Mouse (Mus musculus) subcutaneous adipose tissue, adult 2 months (tissue): ENCODE results near the gene Nradd. TPM values are rescaled to one million over a fixed set of nuclear protein-coding genes. Genes with fewer than 3 reads are reported as not detected.

ENCODE experiments used
- polyA plus RNA-seq: library from polyadenylated mRNA; depleted of rRNA; stranded (reverse); fragments of >200 nt; gene quantifications from 2 replicates; pipeline ENCODE4 v1.2.3, GENCODE M21; 2012; ENCODE audit warnings: low replicate concordance; rRNA removed

The Nradd gene
- 12.8 and 38.1 TPM in 2 replicates for polyA plus RNA-seq

GRCm38 (mm10) chr9:110624361-110625166, at the start of gene Nradd:
TSS of gene Nradd (minus strand) at chr9:110624452.

DNA sequence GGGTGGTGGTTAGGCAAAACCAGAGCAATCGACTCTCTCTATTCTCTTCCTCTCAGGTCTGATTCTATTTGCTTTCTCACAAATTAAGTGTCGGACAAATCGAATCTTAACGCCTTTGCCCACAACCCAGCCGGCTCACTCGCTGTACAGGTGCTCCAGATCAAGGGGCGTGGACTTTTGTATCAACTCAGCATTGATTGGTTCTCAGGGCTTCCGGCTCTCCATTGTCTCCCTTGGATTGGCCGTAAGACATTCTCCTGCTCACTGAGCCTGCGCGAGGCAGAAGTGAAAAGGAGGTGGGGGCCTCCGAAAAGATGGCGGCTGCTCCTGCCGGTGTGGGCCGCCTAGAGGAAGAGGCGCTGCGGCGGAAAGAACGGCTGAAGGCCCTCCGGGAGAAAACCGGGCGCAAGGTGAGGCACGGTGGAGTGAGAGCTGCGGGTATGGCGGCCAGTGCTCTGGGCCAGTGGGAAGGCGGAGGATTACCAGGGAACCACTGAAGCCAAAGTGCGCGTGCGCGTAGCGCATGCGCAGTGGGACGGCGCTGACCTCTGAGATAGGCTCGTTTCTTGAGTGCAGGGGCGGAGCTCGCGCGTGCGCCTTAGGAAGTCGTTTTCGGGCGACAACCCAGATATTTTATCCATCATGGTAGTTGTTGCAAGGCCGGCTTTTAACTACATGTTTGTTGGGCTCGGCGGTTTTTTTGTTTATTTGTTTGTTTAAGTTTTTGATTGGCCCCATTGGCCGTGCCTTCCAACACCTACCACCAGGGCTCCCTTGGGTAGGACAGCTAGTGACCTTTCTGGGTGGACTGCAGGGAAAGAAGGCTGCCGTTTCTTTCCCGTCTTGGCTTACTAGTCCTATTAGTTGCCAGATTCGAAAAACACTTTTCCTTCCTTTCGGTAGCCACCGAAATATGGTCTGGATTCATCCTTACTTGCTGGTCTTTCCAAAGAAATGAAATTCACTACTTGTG, 32.3 kb upstream of the Nradd start, which contains the start of gene Ccdc12:
Gene Ccdc12 (plus strand): TSS at position 255 of the 973 bp plus-strand sequence.

DNA sequence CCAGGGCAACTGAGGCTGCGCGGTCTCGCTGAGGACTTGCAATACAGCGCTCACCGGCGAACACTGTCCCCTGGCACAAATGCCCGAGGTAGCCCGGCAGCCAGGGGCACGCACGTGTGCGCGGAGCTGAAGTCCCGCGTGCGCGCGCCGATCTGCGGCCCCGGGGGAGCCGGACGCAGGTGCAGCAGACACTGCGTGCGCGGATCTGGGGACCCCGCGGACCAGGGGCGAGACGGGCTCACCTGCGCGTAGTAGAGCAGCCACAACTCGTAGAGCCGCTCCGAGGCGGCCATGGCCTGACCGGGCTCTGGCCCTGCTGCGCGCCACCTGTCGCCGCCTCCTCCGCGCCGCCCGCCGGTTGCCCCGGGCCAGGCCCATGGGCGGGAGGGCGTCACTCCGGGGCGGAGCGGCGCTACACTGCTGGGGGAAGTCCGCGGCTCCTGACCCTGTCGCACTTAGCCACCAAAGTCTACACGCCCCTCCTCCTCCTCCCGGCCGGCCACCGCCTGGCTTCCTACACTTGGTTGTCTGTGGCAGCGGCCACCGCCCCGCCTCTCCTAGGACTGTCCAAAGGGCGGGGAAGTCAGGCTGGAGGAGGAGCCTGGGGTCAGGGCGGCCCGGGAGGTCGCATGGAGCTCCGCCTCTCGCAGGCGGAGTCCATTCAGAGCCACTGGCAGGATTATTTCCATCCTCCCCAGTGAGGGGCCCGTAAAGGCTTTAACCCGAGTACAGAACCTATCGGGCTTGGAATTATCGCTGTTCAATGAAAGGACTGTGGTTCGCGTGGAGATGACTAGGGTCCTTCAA, 29.6 kb upstream of the Nradd start, which contains the start of gene Nbeal2:
Gene Nbeal2 (minus strand): TSS at position 507 of the 807 bp plus-strand sequence.

Other genes with a start within 250 kb of the Nradd start
- gene Ptpn23, start 216.2 kb downstream of the Nradd start, polyA plus RNA-seq, result 19.8 and 35.0 TPM in 2 replicates
- gene Ngp, start 204.7 kb downstream of the Nradd start, polyA plus RNA-seq, result 0.16 and 1.3 TPM in 2 replicates
- 16.0 and 25.8 TPM in 2 replicates for gene Klhl18, start 147.8 kb downstream of the Nradd start, polyA plus RNA-seq
- 1.0 and 1.4 TPM in 2 replicates for gene Kif9, start 147.5 kb downstream of the Nradd start, polyA plus RNA-seq
- gene Setd2, start 91.9 kb downstream of the Nradd start, polyA plus RNA-seq, result 36.3 and 56.5 TPM in 2 replicates
- 27.7 and 35.7 TPM in 2 replicates for gene Nbeal2, start 29.7 kb upstream of the Nradd start, polyA plus RNA-seq
- 72.6 and 80.9 TPM in 2 replicates for gene Ccdc12, start 32.1 kb upstream of the Nradd start, polyA plus RNA-seq
- 0.70 and 1.2 TPM in 2 replicates for gene Myl3, start 117.4 kb upstream of the Nradd start, polyA plus RNA-seq
- gene Pth1r, start 122.7 kb upstream of the Nradd start, polyA plus RNA-seq, result 100 and 195 TPM in 2 replicates
- not detected in 2 replicates for gene Prss42, start 173.7 kb upstream of the Nradd start, polyA plus RNA-seq
- not detected in 2 replicates for gene Prss44, start 189.5 kb upstream of the Nradd start, polyA plus RNA-seq
- gene Prss43, start 202.2 kb upstream of the Nradd start, polyA plus RNA-seq, result not detected in 2 replicates
- 0.10 TPM in 1 of 2 replicates, not detected in the other for gene Prss45, start 210.1 kb upstream of the Nradd start, polyA plus RNA-seq
- gene Prss46, start 220.1 kb upstream of the Nradd start, polyA plus RNA-seq, result not detected in 2 replicates
- gene Prss50, start 233.5 kb upstream of the Nradd start, polyA plus RNA-seq, result not detected in 2 replicates